Mouse (Mus musculus) cerebellum, postnatal 10 days (tissue): ENCODE measurements around the gene Scrt2.

ENCODE experiments used
- DNase-seq, 2 experiments: peaks; one replicate each; pipeline ENCODE4 v3.0.0; 2021; ENCODE audit warnings: mixed read lengths in 2 of 2

The Scrt2 gene

DNA sequence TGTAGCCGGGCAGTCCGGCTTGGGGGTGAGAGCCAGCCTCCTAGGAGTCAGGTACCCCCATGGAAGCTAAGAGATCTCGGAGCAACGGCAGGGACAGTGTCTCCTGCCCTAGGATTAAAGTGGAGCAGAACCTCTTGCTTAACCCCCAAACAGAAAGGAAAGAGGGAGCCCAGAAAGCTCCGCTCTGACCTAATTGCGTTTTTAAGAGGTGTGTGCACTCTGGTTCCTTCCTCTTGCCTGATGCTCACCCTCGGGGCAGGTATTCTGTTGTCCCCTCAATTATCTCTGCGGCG is 62.8 kb downstream of the Scrt2 start:
- DNase-seq, result no peak

DNA sequence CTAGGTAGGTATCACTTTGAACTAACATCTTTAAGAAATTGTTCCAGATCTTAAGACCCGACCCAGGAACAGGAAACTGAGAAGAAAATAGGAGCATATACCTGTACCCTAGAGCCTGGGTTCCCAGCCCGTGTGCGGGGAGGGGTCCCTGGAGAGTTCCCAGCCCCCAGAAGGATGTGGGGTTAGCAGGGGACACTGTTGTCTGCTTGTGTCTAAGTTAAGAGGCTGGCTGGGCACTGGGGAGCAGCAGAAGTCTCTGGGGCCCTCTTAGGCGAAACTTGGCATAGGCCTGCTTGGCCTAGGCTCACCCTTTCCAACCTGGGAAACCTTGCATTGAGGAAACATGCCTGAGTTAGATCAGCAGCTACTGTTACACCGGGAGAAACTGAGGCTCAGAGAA is 63.2 kb downstream of the Scrt2 start:
- DNase-seq, result no peak
